Mouse (Mus musculus) activated CD4-positive, CD25-positive, alpha-beta regulatory T cell (primary cell): ENCODE data around the gene Oaf. TPM values are rescaled to one million over a fixed set of nuclear protein-coding genes. Genes with fewer than 3 reads are reported as not detected.

ENCODE experiments used
- polyA plus RNA-seq, 2 experiments: library from polyadenylated mRNA; unstranded; fragments of 100-300 nt; shearing (Covaris generic); gene quantifications; one replicate each; pipeline ENCODE4 v1.2.1; 2017

Oaf gene
- 1 to 10 TPM in 1 of 2 experiments, under 1 TPM in 1; 1.00 to 1.1 TPM for polyA plus RNA-seq

GRCm38 (mm10) chr9:43239712-43240593, at the start of gene Oaf:
Gene Oaf (minus strand): TSS chr9:43239911.

GRCm38 (mm10) chr9:43210190-43210682, 29.5 kb downstream of the Oaf start, which contains the start of gene Pou2f3:
Gene Pou2f3 (minus strand): TSS chr9:43210369.

Other genes starting within 250 kb of the Oaf start
- gene Arhgef12, start 132.7 kb downstream of the Oaf start, polyA plus RNA-seq, result 10 to 100 TPM in 1 of 2 experiments, 1 to 10 TPM in 1; 6.4 to 17.0 TPM
- gene Tmem136, start 123.3 kb downstream of the Oaf start, polyA plus RNA-seq, result 1 to 10 TPM in 1 of 2 experiments, under 1 TPM in 1; 0.76 to 2.5 TPM
- under 1 TPM in 1 of 2 experiments, not detected in 1; 0.06 TPM for gene Pou2f3, start 29.5 kb downstream of the Oaf start, polyA plus RNA-seq
- gene Trim29, start 70.9 kb upstream of the Oaf start, polyA plus RNA-seq, result under 1 TPM in 1 of 2 experiments, not detected in 1; 0.34 TPM